Mouse (Mus musculus) liver, embryonic 14.5 days (tissue): ENCODE measurements around the gene Zfp536.

ENCODE experiments used
- CTCF ChIP-seq: IDR thresholded peaks from 2 replicates; pipeline ENCODE4 v1.5.1; 2016; ENCODE audit warnings: antibody characterized with exemption, low read depth, control low read depth
- EP300 ChIP-seq: IDR thresholded peaks from 2 replicates; pipeline ENCODE4 v1.6.1; 2016; ENCODE audit warnings: antibody characterized with exemption, low read depth

DNA sequence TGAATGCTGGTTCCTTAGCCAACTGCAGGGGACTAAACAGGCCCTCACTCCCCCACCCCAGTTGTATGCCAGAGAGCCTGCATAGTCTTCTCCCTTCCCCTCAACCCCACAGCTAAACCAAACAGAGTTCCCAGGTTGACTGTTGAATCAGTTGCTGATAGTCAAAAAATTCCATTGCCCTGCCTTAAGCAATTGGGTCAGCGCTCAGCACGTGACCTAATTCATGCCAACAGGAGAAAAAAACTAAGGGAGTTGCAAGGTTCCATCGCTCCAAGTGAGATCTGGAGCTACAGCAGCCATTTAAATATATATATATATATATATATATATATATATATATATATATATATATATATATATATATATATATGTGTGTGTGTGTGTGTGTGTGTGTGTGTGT, 192.2 kb downstream of the Zfp536 start:
- TF ChIP-seq CTCF (no peak), EP300 (no peak)
